Mouse (Mus musculus) ES-Bruce4 (cell line): ENCODE measurements around the gene Ptch1.

Source experiments
- CTCF ChIP-seq: IDR thresholded peaks from one replicate; pipeline ENCODE4 v1.8.1; 2011; ENCODE audit warnings: low read depth, low read length
- POLR2A ChIP-seq: IDR thresholded peaks from one replicate; pipeline ENCODE4 v1.8.1; 2011; ENCODE audit warnings: low read length; ENCODE audit not compliant: insufficient read depth

DNA sequence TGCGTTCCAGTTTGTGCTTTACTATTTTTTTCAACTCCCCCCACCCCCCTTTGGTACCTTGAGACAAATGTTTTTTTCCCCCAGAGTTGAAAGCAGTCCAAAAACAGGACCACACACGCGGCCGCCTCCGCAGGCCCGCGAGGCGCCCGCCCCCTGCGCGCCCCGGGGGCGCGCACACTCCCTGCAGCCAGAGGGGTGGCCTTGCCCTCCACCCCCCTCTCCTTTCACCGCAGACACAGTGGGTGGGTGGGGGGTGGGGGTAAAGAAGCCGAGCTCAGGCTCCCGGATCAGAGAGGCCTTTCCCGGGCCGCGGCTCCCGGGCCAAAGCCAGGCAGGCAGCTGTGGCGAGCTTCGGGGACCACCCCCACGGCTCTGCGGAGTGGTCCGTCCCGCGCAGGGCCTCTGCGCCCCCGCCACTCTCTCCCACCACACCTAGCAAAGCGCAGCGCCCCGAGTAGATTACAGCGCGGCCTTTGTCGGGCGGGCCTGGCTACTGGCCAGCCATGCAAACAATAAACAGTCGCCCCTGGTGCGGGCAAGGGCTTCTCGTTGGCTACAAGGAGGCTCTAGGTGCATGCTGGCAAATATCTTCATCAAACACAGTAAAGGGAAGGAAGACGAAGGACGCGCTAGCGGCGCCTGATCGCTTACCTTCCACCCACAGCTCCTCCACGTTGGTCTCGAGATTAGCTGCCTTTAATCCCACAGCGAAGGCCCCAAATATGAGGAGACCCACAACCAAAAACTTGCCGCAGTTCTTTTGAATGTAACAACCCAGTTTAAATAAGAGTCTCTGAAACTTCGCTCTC, 10.2 kb downstream of the Ptch1 start:
- no peak for TF ChIP-seq CTCF
- TF ChIP-seq POLR2A: no peak
